Mouse (Mus musculus): ENCODE results near the gene Armh1.

The Armh1 gene

GRCm38 (mm10) chr4:117251801-117252316, at the start of gene Armh1, which contains the start of gene Tmem53:
Gene Armh1 (minus strand): TSS chr4:117252125.
Gene Tmem53 (plus strand): TSS chr4:117251951.
- DNase-seq (ENCODE audit: low read depth, low spot score), result peak; percentile 94

GRCm38 (mm10) chr4:117299921-117300320, 48.0 kb upstream of the Armh1 start:
- no peak for DNase-seq (ENCODE audit: low read depth, low spot score)

- no peak for DNase-seq (ENCODE audit: low read depth, low spot score)
These were observed 45.9 kb upstream of the Armh1 start for GRCm38 (mm10) chr4:117297819-117298218.

- DNase-seq (ENCODE audit: low read depth, low spot score), result no peak
These were observed 45.1 kb upstream of the Armh1 start for GRCm38 (mm10) chr4:117296849-117297593.

- DNase-seq (ENCODE audit: low read depth, low spot score), result no peak
These were observed 39.8 kb upstream of the Armh1 start for GRCm38 (mm10) chr4:117291696-117292095.

- peak; percentile 87 for DNase-seq (ENCODE audit: low read depth, low spot score)
These were observed 37.2 kb upstream of the Armh1 start for GRCm38 (mm10) chr4:117288927-117289801.

GRCm38 (mm10) chr4:117288277-117288926, 36.5 kb upstream of the Armh1 start:
- no peak for DNase-seq (ENCODE audit: low read depth, low spot score)

GRCm38 (mm10) chr4:117284363-117284762, 32.4 kb upstream of the Armh1 start:
- no peak for DNase-seq (ENCODE audit: low read depth, low spot score)

- DNase-seq (ENCODE audit: low read depth, low spot score), result no peak
These were observed 31.6 kb upstream of the Armh1 start for GRCm38 (mm10) chr4:117283271-117284191.

- DNase-seq (ENCODE audit: low read depth, low spot score), result no peak
These were observed 29.3 kb upstream of the Armh1 start for GRCm38 (mm10) chr4:117281090-117281845.

- no peak for DNase-seq (ENCODE audit: low read depth, low spot score)
These were observed 28.5 kb upstream of the Armh1 start for GRCm38 (mm10) chr4:117280397-117280930.

- DNase-seq (ENCODE audit: low read depth, low spot score), result no peak
These were observed 27.3 kb upstream of the Armh1 start for GRCm38 (mm10) chr4:117279253-117279642.

- DNase-seq (ENCODE audit: low read depth, low spot score), result no peak
These were observed 26.7 kb upstream of the Armh1 start for GRCm38 (mm10) chr4:117278381-117279252.

GRCm38 (mm10) chr4:117277687-117278086, 25.8 kb upstream of the Armh1 start:
- no peak for DNase-seq (ENCODE audit: low read depth, low spot score)

GRCm38 (mm10) chr4:117277021-117277420, 25.1 kb upstream of the Armh1 start:
- no peak for DNase-seq (ENCODE audit: low read depth, low spot score)

GRCm38 (mm10) chr4:117276281-117276711, 24.4 kb upstream of the Armh1 start:
- DNase-seq (ENCODE audit: low read depth, low spot score), result no peak

GRCm38 (mm10) chr4:117274720-117275119, 22.8 kb upstream of the Armh1 start:
- no peak for DNase-seq (ENCODE audit: low read depth, low spot score)

- DNase-seq (ENCODE audit: low read depth, low spot score), result no peak
These were observed 20.5 kb upstream of the Armh1 start for GRCm38 (mm10) chr4:117272459-117272858.

- peak; percentile 85 for DNase-seq (ENCODE audit: low read depth, low spot score)
These were observed 18.4 kb upstream of the Armh1 start for GRCm38 (mm10) chr4:117270278-117270677.
